Mouse (Mus musculus): ENCODE data around the gene Clca1.

The Clca1 gene

GRCm38 (mm10) chr3:145032676-145033075 lies at the start of gene Clca1:
Gene Clca1, minus strand, starts transcription at chr3:145032776.
- no peak for TF ChIP-seq GATA4 (IDR thresholded peaks at IDR 0.05; ENCODE audit: insufficient replicate concordance, low read length)

- TF ChIP-seq GATA4 (IDR thresholded peaks at IDR 0.05; ENCODE audit: insufficient replicate concordance, low read length): no peak
Observed at GRCm38 (mm10) chr3:145080904-145081303, 48.3 kb upstream of the Clca1 start.

GRCm38 (mm10) chr3:145078405-145078804 lies 45.8 kb upstream of the Clca1 start:
- TF ChIP-seq GATA4 (IDR thresholded peaks at IDR 0.05; ENCODE audit: insufficient replicate concordance, low read length): no peak

- no peak for TF ChIP-seq GATA4 (IDR thresholded peaks at IDR 0.05; ENCODE audit: insufficient replicate concordance, low read length)
Observed at GRCm38 (mm10) chr3:145072339-145072738, 39.8 kb upstream of the Clca1 start.

- TF ChIP-seq GATA4 (IDR thresholded peaks at IDR 0.05; ENCODE audit: insufficient replicate concordance, low read length): no peak
Observed at GRCm38 (mm10) chr3:145068964-145069363, 36.4 kb upstream of the Clca1 start.

- TF ChIP-seq GATA4 (IDR thresholded peaks at IDR 0.05; ENCODE audit: insufficient replicate concordance, low read length): no peak
Observed at GRCm38 (mm10) chr3:145049820-145050219, 17.2 kb upstream of the Clca1 start.

GRCm38 (mm10) chr3:145038813-145039212 lies 6.2 kb upstream of the Clca1 start:
- no peak for TF ChIP-seq GATA4 (IDR thresholded peaks at IDR 0.05; ENCODE audit: insufficient replicate concordance, low read length)

GRCm38 (mm10) chr3:145028036-145028435 lies 4.5 kb downstream of the Clca1 start:
- TF ChIP-seq GATA4 (IDR thresholded peaks at IDR 0.05; ENCODE audit: insufficient replicate concordance, low read length): no peak

- no peak for TF ChIP-seq GATA4 (IDR thresholded peaks at IDR 0.05; ENCODE audit: insufficient replicate concordance, low read length)
Observed at GRCm38 (mm10) chr3:145026750-145027149, 5.8 kb downstream of the Clca1 start.

GRCm38 (mm10) chr3:145017807-145018206 lies 14.8 kb downstream of the Clca1 start:
- TF ChIP-seq GATA4 (IDR thresholded peaks at IDR 0.05; ENCODE audit: insufficient replicate concordance, low read length): no peak

GRCm38 (mm10) chr3:145004422-145004821 lies 28.2 kb downstream of the Clca1 start:
- no peak for TF ChIP-seq GATA4 (IDR thresholded peaks at IDR 0.05; ENCODE audit: insufficient replicate concordance, low read length)

- no peak for TF ChIP-seq GATA4 (IDR thresholded peaks at IDR 0.05; ENCODE audit: insufficient replicate concordance, low read length)
Observed at GRCm38 (mm10) chr3:145000912-145001311, 31.7 kb downstream of the Clca1 start.

GRCm38 (mm10) chr3:144993055-144993454 lies 39.5 kb downstream of the Clca1 start:
- no peak for TF ChIP-seq GATA4 (IDR thresholded peaks at IDR 0.05; ENCODE audit: insufficient replicate concordance, low read length)

GRCm38 (mm10) chr3:144992618-144993017 lies 40.0 kb downstream of the Clca1 start:
- TF ChIP-seq GATA4 (IDR thresholded peaks at IDR 0.05; ENCODE audit: insufficient replicate concordance, low read length): no peak

- TF ChIP-seq GATA4 (IDR thresholded peaks at IDR 0.05; ENCODE audit: insufficient replicate concordance, low read length): no peak
Observed at GRCm38 (mm10) chr3:144985890-144986289, 46.7 kb downstream of the Clca1 start.

- no peak for TF ChIP-seq GATA4 (IDR thresholded peaks at IDR 0.05; ENCODE audit: insufficient replicate concordance, low read length)
Observed at GRCm38 (mm10) chr3:144980551-144980950, 52.0 kb downstream of the Clca1 start.

GRCm38 (mm10) chr3:144977631-144978030 lies 54.9 kb downstream of the Clca1 start:
- TF ChIP-seq GATA4 (IDR thresholded peaks at IDR 0.05; ENCODE audit: insufficient replicate concordance, low read length): no peak

- no peak for TF ChIP-seq GATA4 (IDR thresholded peaks at IDR 0.05; ENCODE audit: insufficient replicate concordance, low read length)
Observed at GRCm38 (mm10) chr3:144976091-144976490, 56.5 kb downstream of the Clca1 start.
